Mouse (Mus musculus) kidney, adult 2 months (tissue): Measurements from ENCODE around the gene Scmh1.

Experiments
- CTCF ChIP-seq: fragments of 200-500 bp; conservative IDR thresholded peaks from 2 replicates; pipeline ENCODE4 v1.5.1; 2011; ENCODE audit warnings: low read depth, mild to moderate bottlenecking, control low read depth, low read length, moderate library complexity, mixed read lengths; ENCODE audit not compliant: insufficient read depth, insufficient read length
- POLR2A ChIP-seq: fragments of 200-500 bp; IDR thresholded peaks from one replicate; pipeline ENCODE4 v1.6.1; 2011; ENCODE audit warnings: low read depth, low read length, control low read depth

- TF ChIP-seq CTCF: no peak
- TF ChIP-seq POLR2A: no peak
Measured at GRCm38 (mm10) chr4:120360011-120360521, 45.0 kb upstream of the Scmh1 start.
